Mouse (Mus musculus) G1E (cell line): ENCODE measurements at regions not wholly inside any gene's neighbourhood (a gene's known extent, or its start where the extent isn't known, plus 50 kb on each side); places are given as distances from the start of the nearest gene placed in this dataset.

Source experiments
- CTCF ChIP-seq: IDR thresholded peaks from 2 replicates; pipeline ENCODE4 v1.5.1; 2012; ENCODE audit warnings: low read depth, low read length, inconsistent platforms, mixed read lengths
- GATA1 ChIP-seq: IDR thresholded peaks from 2 replicates; pipeline ENCODE4 v1.6.1; 2012; ENCODE audit warnings: borderline replicate concordance, low read length, inconsistent platforms, mixed read lengths
- GATA2 ChIP-seq: IDR thresholded peaks from 2 replicates; pipeline ENCODE4 v1.6.1; 2012; ENCODE audit warnings: low read depth, low read length, inconsistent platforms, borderline replicate concordance
- POLR2AphosphoS5 ChIP-seq: IDR thresholded peaks from 2 replicates; pipeline ENCODE4 v1.6.1; 2012; ENCODE audit warnings: low read depth, low read length, inconsistent platforms; ENCODE audit not compliant: insufficient replicate concordance
- TAL1 ChIP-seq: conservative IDR thresholded peaks from 2 replicates; pipeline ENCODE4 v1.6.1; 2012; ENCODE audit warnings: low read depth, low read length, inconsistent platforms, mixed read lengths

DNA sequence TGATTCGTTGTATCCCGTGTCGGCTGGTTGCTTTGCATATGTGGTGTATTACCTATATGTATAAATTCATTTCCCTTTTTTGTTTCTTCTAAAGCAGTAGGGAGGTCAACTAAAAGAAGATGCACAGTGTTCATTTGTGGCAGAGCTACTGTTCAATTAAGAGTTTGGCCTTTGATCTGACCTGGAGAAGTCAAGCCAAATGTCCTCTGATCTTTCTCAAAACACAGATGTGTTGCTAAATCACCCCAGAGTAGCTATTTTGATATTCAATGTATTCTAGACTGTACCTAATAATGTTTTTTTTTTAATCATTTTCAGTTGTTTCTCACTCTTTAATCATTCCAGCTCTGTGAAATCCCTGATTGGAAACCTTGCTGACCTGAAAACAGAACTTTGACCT lies 87.9 kb upstream of the Elovl6 start:
- TF ChIP-seq CTCF, result no peak
- TF ChIP-seq GATA1, result no peak
- TF ChIP-seq TAL1, result no peak
- no peak for TF ChIP-seq GATA2
- TF ChIP-seq POLR2AphosphoS5, result no peak
